Mouse (Mus musculus): ENCODE measurements around the gene Haus6.

The Haus6 gene

DNA sequence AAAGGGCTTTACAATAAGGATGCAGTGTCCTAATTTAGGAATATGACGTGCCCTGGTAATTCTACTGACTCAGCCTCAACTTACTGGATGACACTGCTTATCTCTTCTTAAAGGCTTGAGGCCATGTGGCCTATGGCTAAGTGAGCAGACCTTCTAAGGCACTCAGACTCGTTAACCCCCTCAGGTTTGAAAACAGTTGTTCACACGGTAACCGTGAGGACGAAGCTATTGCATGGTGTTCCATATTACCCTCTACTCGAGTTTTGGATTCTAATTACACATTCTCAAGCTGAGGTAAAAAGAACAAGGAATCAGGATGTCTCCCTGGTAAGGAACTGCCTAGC lies 36.9 kb downstream of the Haus6 start:
- DNase-seq: no peak

DNA sequence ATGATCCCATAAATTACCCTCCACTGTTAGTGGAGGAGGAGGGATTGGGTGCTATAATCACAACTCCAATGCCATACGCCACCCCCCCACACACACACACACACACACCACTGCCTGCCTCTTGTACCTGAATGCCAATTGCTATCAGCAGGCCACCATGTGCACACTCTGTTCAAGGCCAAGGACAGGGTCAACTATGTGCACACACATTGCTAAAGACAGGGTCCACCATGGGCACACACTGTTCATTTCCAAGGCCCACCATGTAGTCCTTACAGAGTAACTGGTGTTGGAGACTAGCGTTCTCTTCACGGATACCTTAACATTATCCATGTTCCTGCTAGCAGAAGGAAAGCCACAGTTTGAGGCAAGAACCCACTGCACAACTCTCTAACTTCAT lies 50.8 kb downstream of the Haus6 start:
- DNase-seq: no peak

GRCm38 (mm10) chr4:86559006-86559405 lies 52.8 kb downstream of the Haus6 start:
- DNase-seq: no peak

- DNase-seq: no peak
Observed at GRCm38 (mm10) chr4:86558228-86558627, 53.6 kb downstream of the Haus6 start, which contains the start of gene Saxo1. Saxo1 (minus strand) TSS chr4:86558328.

GRCm38 (mm10) chr4:86557371-86557770 lies 54.5 kb downstream of the Haus6 start:
- DNase-seq: no peak

- DNase-seq: peak in 1 of 2 experiments; percentile 5
Observed at GRCm38 (mm10) chr4:86555035-86555707, 56.7 kb downstream of the Haus6 start.

DNA sequence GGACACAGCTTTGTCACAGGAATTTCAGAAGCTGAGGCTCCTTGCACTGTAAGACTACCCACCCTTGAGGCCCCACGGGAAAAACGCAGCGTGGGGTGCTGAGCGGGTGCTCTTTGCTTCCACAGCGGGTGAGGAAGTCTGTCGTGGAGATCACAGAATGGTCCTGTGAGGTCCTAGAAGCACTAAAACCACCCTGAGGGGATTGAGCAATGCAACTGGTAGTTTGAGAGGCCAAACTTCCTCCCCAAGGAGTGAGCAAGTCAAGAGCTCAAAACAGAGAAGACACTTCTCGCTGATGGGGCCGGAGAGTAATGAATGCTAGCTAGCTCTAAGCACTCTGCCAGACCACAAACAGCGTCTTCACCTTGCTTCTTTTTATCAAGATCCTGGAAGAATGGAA lies 63.5 kb downstream of the Haus6 start:
- no peak for DNase-seq

- no peak for DNase-seq
Observed at GRCm38 (mm10) chr4:86545615-86546014, 66.2 kb downstream of the Haus6 start.

DNA sequence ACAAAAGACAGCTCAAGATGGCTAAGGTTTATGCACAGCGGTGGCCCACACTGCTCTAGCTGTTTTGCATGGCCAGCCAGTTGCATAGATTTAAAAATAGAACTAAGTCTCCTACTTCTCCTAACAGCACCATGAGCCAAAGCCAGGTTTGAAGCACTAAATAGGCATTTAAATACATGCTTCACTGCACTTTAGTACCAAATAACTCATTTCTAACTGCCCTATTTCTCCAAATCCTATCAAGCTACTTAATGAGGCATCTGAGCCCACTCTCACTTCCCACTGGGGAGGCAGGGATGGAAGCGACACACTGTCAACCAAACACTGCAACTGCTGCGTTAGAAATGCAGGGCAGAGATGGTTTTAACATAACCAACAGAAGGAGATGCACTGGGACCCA lies 67.9 kb downstream of the Haus6 start:
- no peak for DNase-seq

GRCm38 (mm10) chr4:86541573-86541972 lies 70.3 kb downstream of the Haus6 start:
- no peak for DNase-seq

- DNase-seq: no peak
Observed at GRCm38 (mm10) chr4:86538936-86539335, 72.9 kb downstream of the Haus6 start.

GRCm38 (mm10) chr4:86537972-86538371 lies 73.9 kb downstream of the Haus6 start:
- DNase-seq: peak; percentile 37 to 45

- DNase-seq: no peak
Observed at GRCm38 (mm10) chr4:86534091-86534481, 77.8 kb downstream of the Haus6 start.

DNA sequence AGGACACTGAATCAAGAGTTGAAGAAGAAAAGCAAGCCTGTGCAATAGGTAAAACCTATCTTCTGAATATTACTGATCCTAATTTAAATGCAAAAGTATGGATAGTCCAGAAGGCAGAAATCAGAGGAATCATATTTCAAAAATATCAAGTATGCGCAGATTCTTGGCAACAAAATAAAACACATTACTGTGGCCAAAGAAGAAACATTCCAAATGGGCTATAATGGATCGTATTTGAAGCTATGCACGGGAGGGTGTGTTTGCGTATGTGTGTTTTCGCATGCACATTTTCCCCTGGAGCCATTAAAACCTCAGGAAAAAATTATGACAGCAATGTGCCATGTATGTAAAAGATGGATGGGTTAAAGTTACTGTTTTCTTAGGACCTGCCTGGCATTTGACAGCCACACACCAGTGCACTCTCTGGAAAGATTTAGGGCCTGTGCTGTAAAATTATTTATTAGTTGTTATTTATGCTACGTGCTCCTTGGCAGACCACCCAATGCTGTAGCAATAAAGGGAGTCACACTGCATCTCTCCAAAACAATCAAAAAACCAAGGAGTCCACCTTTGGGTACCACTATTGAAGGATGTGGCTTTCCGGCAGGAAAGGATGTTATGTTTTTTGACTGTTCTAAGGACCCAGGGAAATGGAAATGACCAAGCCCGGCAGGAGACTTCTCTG lies 78.3 kb downstream of the Haus6 start:
- DNase-seq: no peak

- DNase-seq: no peak
Observed at GRCm38 (mm10) chr4:86529161-86529560, 82.7 kb downstream of the Haus6 start.

All from kidney, postnatal 25 days (tissue).